Mouse (Mus musculus) adrenal gland (tissue): Measurements from ENCODE around the gene Astn2.

ENCODE experiments used
- intact Hi-C: fragments of 180-260 bp; cut with DNase I; formaldehyde crosslinking; loops from one replicate; pipeline ENCODE4 v1.15.1; 2025
- long read RNA-seq, 2 experiments: library from polyadenylated mRNA; unstranded; transcript quantifications; one replicate each; pipeline ENCODE4 v2.0.0; 2020; ENCODE audit warnings: borderline replicate concordance in 1 of 2; ENCODE audit not compliant: insufficient replicate concordance in 1 of 2

The Astn2 gene
- long read RNA-seq, experiment 1, partial matches to known transcripts = 0 of 2 reads
- long read RNA-seq, experiment 1, other reads (novel, unspliced or antisense) = 2 of 2 reads
- long read RNA-seq, experiment 2, partial matches to known transcripts = 0 of 2 reads
- long read RNA-seq, experiment 2, other reads (novel, unspliced or antisense) = 2 of 2 reads

DNA sequence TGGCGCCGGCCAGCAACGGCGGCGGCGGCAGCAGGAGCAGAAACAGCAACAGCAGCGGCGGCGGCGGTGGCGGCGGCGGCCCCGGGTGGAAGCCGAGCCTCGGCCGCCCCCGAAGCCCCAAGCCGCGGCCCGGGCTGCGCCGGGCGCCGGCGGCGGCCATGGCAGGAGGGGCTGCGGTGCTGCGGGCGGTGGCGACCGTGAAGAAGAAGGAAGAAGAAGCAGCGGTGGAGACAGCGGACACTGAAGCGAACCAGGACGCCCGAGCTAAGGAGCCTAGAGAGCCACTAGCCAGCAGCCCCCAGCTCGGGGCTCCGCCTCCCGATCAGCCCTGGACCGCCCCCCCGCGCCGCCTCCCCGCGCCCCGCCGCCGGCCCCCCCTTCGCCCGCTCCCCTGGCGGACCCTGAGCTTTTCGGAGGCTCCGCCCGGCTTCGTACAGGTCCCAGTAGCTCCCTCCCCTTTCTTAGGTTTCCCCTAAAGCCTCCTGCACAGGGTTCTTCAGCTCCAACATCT lies at the start of gene Astn2:
TSS of gene Astn2 (minus strand) at position 411 of the 511 bp plus-strand sequence.
- intact Hi-C loops = loop anchor here (5.0 kb wide), 1 partner anchor 752 kb away; no protein-coding TSS in a partner anchor

DNA sequence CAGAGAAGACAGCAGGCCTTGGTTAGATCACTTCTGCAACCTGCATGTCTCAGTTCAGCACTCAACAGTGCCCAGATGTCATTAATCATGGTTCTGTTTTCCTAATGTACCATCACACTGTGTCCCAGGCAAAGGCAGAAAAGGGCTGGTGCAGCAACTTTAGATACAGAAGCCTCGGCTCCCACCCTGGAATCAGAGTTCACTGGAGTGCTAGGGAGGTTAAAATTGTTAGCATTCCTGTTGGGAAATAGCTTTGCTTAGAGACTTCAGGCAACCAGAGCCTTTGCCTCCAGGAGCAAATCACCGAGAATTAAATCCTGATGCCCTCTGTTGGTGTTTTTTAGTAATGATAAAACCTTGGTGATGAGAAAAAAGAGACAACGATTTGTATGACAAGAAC lies 45.7 kb upstream of the Astn2 start:
- intact Hi-C loops = no loop called here

DNA sequence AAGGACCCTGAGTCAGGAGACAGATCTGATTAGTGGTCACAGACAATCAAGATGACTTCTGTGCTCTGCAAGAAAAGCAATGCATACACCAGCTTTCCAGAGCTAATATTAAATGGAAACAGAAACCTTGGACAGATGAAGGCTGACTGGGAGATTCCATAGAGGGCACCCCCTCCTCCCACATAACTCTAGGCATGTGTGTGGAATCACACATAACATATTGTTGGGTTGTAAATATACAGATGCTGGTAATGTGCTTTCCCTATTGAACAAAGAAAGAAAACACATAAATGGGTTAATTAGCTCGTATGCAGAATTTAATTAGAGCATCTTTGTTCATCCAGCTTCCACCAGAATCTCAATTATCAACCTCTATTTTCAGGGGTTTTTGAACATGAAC lies 26.8 kb upstream of the Astn2 start:
- intact Hi-C loops = loop anchor here (10.0 kb wide), 1 partner anchor 776 kb away; no protein-coding TSS in a partner anchor

DNA sequence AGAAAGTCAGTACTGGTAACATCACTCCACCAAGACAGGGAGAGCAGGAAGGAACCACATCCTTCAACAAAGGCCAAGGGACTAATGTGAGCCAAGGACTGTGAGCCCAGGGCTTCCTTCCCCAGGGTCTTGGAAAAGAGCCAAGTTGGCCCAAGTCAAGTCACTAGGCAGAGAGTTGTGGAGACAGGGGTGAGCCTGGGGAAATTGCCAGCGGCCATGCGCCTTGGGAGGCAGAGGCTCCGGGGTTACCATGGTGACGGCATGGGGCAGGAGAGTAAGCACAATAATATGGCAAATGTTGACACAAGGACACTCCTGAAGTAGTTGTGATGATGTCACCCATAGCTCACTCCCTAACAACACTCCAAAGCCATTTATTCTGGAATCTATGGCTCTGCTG lies 21.4 kb upstream of the Astn2 start:
- intact Hi-C loops = no loop called here

DNA sequence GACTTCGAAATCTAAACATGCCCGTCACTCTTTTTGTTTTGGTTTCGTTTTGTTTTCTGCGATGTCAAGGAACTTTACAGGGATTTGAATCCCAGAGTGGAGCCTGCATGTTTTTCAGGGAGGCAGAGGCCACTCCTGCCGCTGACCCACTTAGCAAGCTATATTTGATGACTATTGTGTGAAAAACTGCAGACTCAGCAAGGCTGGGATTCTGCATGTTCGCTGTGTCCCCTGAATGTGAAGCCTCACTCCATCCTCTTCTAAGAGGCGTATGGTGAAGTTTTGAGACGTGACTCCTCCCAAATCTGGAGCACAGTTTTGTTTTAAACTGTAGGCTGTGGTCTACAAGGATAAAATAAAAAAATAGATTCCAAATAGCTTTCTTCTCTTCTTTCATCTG lies 10.4 kb upstream of the Astn2 start:
- intact Hi-C loops = no loop called here

DNA sequence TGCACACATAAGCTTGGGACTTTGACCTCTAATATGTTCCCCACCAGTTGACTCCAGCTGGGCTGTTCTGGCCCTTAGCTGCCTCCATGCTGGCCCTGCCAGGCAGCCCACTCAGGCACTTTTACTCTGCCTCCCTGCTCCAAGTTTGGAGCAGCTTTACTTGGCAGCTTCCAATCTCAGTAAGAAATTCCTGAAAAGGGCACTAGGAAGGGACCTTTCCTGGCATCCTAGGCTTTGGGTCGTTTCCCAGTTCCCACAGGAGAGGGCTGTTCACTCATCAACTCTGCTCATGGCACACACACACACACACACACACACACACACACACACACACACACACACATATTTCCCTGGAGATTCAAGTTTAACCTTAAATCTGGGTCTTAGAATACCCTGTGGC lies 675 bp upstream of the Astn2 start:
- intact Hi-C loops = no loop called here

DNA sequence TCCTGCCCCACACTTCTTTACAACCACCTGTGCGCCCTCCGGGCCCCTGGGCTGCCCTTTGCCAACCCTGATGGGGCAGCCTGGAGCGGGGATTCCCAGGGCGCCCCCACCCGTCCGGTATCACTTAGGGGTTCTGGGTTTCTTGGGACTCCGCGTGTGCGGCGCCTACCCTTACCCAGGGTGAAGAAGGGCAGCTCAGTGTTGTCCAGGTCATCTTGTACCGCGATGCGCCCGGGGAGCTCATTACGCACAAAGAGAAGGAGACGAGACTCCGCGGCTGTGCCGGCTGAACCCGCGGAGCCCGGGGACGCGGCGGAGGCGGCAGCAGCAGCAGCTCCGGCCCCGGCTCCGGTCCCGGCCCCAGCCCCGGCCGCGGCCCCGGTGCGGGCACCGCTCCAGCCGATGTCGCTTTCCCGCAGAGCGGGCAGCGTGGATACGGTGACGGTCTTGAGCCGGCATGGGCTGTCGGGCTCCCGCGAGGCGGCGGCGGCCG lies 657 bp downstream of the Astn2 start:
- intact Hi-C loops = loop anchor here (5.0 kb wide), 1 partner anchor 751 kb away; no protein-coding TSS in a partner anchor

DNA sequence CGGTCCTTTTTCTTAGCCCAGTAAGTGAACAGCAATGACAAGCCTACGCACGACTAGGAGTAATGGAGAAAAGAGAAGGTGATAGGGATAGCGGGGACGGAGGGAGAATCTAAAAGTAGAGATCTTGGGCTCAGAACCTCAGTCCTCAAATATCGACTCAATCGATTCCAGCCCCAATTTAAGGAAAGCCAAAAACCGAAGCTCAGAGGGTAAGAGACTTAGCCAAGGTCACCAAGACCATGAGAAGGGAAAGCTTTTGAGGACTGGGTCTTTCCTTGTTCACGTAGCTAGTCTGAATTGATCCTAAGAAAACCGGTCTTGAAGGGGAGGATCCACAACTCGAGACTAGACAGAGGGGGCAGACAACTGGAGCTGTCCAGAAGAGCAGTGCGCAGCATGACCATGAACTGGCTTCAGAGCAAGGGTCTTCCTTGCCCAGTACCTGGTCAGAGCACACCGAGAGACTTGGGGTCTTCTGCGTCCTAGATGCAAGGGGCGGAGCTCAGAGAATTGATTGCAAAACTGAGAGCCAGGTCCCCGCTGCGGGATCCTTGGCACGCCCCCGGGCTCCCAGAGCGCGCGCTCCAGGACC lies 1.2 kb downstream of the Astn2 start:
- intact Hi-C loops = loop anchor here (5.0 kb wide), 1 partner anchor 751 kb away; no protein-coding TSS in a partner anchor

DNA sequence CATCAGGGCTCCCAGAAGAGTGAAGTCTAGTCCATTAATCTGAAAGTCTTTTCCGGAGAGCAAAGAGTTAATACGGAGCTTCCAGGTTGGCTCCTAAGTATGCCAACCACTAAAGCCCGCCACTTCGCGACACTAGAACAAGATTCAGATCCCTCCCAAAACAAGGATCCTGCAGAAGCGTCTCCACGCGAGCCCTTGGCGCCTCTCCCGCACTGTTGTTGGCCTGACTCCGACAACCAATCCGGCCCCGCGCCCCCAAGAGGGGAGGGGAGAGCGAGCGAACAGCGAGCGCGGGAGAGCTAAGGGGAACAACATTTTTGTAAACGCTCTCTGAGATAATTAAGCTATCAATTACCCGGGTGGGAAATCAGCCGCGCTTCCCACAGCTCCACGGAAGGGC lies 1.8 kb downstream of the Astn2 start:
- intact Hi-C loops = loop anchor here (5.0 kb wide), 1 partner anchor 750 kb away; no protein-coding TSS in a partner anchor

DNA sequence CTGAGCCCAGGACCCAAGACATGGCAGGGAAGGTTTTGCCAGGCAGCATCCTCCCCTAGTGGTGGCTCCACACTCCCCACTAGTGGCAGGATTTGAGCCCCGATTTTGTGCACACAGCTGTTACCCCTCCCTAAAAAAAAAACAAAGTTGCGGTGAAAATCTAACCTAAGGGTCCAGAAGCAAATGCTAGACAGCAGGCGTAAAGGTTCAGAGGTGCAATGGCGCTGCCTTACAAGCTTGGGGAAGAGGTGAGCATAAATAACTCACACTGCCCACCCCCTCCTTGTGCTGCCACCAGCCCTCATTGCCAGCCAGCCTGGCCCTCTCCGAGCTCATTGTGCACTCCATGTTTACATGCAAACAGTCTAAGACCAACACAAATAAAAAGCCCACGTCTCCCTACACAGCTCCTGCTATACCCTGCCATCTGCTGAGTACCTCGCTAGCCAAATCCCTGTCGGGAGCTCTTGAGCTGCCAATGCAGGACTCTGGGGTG lies 3.2 kb downstream of the Astn2 start:
- intact Hi-C loops = loop anchor here (5.0 kb wide), 1 partner anchor 749 kb away; no protein-coding TSS in a partner anchor

DNA sequence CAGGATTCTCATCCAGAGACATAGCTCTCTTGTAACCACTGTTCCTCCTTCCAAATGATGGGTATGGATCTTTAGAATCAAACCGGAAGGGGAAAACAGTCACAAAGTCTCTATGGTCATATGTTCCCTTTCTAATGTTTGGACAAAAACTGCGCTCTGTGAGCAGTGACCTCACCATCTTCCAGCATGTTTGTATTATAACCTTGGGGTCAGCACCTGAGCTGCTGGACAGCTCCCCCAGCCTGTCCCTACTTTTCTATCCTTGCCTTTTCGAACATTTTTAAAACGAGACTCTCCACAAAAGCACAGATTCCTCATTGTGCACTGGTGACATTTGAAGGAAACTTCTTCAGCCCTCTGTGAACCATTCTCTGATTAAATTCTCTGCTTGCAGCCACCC lies 5.3 kb downstream of the Astn2 start:
- intact Hi-C loops = no loop called here

DNA sequence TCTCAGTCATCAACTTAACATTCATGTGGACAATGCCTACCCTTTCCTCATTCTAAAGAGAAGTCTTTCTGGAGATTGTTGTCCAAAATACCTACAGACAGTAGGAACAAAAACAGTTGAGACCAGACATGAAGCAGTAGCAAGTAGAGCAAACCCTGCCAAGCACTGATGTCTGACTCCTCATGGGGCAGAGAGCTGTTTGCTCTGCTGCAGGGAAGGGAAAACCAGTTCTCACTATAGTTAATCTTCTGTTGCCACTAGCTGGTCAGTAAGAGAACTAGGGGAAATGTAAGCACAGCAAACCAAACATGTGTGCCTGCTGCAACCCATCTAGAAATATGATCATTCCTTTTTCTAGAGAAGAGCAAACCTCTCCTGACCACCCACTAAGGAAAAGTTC lies 7.2 kb downstream of the Astn2 start:
- intact Hi-C loops = no loop called here

DNA sequence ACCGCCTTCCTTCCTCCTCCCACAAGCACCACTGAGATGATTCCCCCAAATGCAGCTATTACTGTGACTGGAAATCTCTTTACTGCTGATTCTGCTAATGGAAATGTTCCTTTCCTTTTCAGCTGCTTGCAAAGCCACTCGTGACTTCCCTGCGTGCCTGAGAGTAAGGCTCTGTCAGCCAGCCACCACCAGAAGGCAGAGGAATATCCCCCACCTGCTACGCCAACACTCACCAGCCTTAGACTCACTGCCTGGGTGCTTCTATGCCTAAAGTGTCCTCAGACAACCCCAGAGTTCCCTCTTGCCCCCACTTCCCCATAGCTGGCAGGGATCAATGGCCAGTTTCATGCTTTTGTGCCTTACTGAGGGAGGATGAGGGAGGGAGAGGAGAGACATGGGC lies 11.1 kb downstream of the Astn2 start:
- intact Hi-C loops = no loop called here

DNA sequence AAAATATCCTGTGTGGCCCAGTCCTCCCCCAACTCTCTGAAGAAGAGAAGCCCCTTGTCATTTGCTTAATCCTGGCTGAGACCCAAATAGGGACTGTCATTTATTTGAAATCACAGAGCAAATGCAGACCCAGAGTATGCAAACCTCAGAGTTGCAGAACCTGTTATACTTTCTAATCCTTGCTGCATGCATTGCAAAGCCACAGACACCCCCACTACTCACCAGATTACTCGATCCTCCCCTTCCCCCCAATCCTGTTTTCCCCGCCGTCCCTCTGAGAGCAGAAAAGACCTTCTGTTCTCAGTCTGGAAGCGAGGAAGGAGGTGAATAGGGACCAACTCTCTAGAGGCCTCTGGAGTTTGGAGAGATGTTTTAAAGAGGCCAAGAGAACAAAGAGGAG lies 13.9 kb downstream of the Astn2 start:
- intact Hi-C loops = no loop called here

DNA sequence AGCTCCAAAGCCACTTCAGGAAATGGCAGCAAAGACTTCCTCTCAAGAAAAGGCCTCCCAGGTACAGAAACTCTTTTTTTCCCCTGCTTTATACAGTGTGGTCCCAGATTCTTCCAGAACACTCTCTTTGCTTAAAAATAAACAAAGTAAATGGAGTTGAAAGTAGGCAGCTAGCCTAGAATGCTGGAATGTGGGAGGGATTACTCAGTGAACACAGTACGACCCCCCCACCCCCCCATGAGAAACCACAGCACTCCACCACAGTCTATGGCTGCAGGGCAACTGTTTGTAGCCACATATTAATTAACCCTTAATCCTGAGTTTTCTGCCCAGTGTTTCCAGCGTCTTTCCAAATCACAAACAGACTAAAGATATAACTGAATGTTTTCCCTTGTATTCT lies 25.8 kb downstream of the Astn2 start:
- intact Hi-C loops = no loop called here

DNA sequence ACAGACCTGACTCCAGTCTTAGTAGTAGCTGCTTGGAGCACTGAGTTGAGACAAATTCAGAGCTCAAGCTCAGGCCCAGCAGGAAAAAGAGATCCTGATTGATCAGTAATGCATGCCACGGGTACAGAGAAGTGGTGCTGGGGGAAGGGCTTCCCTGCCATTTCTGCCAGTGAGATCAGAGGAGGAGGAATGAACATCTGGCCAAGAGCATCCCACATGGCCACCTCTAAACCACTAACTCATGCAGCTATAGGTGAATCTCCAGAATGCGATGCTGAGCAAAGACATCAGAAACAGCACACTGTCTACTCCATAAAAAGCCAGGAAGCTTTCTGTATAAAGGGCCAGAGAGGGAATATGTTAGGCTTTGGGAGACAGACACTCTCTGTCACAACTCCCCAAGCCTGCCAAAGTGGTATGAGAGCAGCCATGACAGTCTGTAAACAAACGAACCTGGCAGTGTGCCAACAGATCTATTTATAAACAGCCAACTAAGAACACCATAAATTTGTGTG lies 33.8 kb downstream of the Astn2 start:
- intact Hi-C loops = no loop called here

DNA sequence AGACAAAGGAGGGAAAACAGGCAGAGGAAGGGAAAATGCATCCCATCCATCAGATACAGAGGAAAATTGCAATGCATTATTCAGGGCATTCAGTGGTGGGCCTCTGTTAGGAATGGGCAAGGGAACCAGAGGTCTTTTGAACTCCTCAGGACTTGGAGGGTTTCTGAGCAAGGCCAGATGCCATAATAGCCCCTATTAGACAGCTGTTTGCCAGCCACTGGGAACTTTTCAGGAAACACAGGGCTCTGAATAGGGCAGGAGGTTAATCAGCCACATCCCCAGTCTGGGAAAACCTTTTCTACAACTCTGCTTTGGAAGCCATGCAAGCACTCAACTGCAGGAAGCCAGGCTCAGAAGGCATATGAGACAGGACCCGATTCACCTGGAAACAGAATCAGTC lies 38.9 kb downstream of the Astn2 start:
- intact Hi-C loops = no loop called here

DNA sequence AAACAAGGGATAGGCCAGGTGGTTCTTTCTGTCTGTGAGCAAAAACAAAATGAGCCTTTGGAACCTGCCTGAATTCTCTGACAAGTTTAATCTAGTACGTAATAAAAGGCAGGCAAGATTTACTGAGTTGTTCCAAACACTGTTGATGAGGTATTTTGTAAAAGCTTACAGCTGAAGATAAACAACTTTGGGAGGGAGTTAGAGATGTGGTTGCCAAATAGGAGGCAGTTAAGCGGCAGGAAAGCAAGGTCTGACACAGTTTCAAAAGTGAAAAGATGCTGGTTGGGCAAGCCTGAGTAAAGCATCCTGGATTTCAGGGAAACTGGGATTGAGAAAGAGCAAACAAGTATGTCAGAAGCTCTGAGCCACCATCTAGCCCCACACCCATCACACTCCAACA lies 59.8 kb downstream of the Astn2 start:
- intact Hi-C loops = no loop called here

DNA sequence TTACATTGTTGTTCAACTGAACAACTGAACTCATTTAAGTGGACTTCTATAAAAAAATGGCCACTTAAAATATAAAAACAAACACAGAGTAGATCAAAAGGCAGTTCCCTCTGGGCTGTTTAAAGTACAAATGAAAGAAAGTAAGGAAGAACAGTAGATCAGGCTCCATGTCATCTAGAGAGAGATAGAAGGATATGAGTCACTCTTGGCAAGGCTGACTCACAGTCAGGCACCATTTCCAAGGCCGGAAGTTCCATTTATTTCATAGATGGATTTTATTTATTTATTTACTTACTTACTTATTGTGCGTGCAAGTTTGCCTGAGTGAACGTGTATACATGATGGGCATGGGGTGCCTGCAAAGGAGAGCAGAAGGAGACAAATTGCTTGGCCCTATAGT lies 67.0 kb downstream of the Astn2 start:
- intact Hi-C loops = no loop called here

DNA sequence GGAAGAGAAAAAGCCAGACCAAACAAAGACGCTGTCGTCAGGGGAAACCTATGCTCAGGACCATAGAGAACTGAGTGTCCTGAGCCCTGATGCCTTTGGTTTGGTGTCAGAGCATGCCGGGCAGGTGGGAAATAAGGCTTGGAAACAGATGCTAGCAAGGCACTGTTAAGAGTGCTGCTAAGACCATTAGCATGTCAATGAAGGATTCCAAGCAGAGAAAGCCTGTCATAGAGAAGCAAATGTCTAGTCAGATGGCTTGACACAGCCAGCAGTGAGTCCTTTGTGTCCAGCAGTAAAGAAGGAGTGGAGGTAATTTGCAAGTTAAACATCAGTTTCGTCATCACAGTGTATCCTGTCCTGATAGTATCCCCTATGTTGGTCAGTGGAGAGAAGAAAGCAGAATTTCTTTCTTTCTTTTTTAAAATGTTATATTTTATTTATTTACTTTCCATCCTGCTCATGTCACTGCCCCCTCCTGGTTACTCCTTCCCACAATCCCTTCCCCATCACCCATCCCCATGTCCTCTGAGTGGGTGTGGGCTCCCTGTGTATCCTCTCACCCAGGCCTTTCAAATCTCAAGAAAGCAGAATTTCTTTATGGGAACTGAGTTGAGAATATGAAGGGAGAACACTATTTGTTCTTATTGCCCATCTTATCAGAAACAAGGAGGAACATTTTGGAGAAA lies 73.7 kb downstream of the Astn2 start:
- intact Hi-C loops = no loop called here

DNA sequence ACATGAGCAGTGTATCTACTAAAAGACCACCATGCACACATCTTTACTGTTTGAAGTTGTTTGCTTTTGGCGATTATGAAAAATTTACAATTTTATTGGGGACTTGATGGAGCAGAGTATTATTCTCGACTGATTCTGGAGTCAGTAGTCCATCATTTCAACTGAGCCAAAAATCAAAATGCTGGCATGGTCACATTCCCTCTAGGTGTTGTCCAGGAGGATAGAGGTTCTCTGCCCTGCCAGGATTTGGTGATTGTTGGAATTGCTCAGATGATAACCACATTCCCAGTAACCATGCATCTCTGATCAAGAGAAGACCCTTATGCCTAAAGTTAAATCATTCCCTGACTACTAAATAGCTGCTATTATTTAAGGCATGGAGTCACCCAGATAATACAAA lies 83.4 kb downstream of the Astn2 start:
- intact Hi-C loops = no loop called here
